Mouse (Mus musculus) layer of hippocampus, adult 18-20 months (tissue): ENCODE data around the gene Klhdc7b. TPM values are rescaled to one million over a fixed set of nuclear protein-coding genes. Genes with fewer than 3 reads are reported as not detected.

Experiments
- DNase-seq, 2 experiments: peaks; one replicate each; pipeline ENCODE4 v3.0.0; 2022; ENCODE audit warnings: low spot score in 2 of 2
- long read RNA-seq: library from polyadenylated mRNA; stranded (forward); transcript quantifications from one replicate; pipeline ENCODE4 v2.0.0, GENCODE M21; 2021
- total RNA-seq, 2 experiments: library from RNA; stranded (reverse); gene quantifications; 2 replicates each; pipeline ENCODE4 v1.2.3; 2021

The Klhdc7b gene
- total RNA-seq = under 1 TPM; 0.32 to 0.51 TPM
- long read RNA-seq = 0 reads

GRCm38 (mm10) chr15:89384617-89385016 is at the start of gene Klhdc7b:
TSS of gene Klhdc7b (plus strand) at chr15:89384917.
- DNase-seq = no peak

- DNase-seq = no peak
Observed at GRCm38 (mm10) chr15:89336422-89336821, 48.3 kb upstream of the Klhdc7b start.

- DNase-seq = no peak
Observed at GRCm38 (mm10) chr15:89339696-89340095, 45.0 kb upstream of the Klhdc7b start.

GRCm38 (mm10) chr15:89340136-89340535 is 44.6 kb upstream of the Klhdc7b start:
- no peak for DNase-seq

GRCm38 (mm10) chr15:89341678-89342077 is 43.0 kb upstream of the Klhdc7b start:
- DNase-seq = no peak

GRCm38 (mm10) chr15:89343325-89343724 is 41.4 kb upstream of the Klhdc7b start:
- DNase-seq = no peak

GRCm38 (mm10) chr15:89350447-89350846 is 34.3 kb upstream of the Klhdc7b start:
- DNase-seq = no peak

GRCm38 (mm10) chr15:89351302-89351701 is 33.4 kb upstream of the Klhdc7b start:
- DNase-seq = no peak

GRCm38 (mm10) chr15:89352054-89352453 is 32.7 kb upstream of the Klhdc7b start:
- DNase-seq = no peak

- DNase-seq = no peak
Observed at GRCm38 (mm10) chr15:89352795-89353194, 31.9 kb upstream of the Klhdc7b start.

- DNase-seq = no peak
Observed at GRCm38 (mm10) chr15:89353837-89354236, 30.9 kb upstream of the Klhdc7b start.

GRCm38 (mm10) chr15:89354455-89354854 is 30.3 kb upstream of the Klhdc7b start:
- DNase-seq = no peak

GRCm38 (mm10) chr15:89355241-89356187 is 29.2 kb upstream of the Klhdc7b start, which contains the start of the genes Lmf2 and Ncaph2:
TSS of gene Lmf2 (minus strand) at chr15:89355659.
TSS of gene Ncaph2 (plus strand) at chr15:89355719.
- DNase-seq = peak; percentile 91 to 97

GRCm38 (mm10) chr15:89356372-89356771 is 28.3 kb upstream of the Klhdc7b start:
- peak in 1 of 2 experiments; percentile 65 for DNase-seq

GRCm38 (mm10) chr15:89358784-89359183 is 25.9 kb upstream of the Klhdc7b start:
- DNase-seq = no peak

GRCm38 (mm10) chr15:89363051-89363450 is 21.7 kb upstream of the Klhdc7b start:
- no peak for DNase-seq

- DNase-seq = no peak
Observed at GRCm38 (mm10) chr15:89365141-89365551, 19.6 kb upstream of the Klhdc7b start.

- no peak for DNase-seq
Observed at GRCm38 (mm10) chr15:89372068-89372467, 12.6 kb upstream of the Klhdc7b start.

- DNase-seq = no peak
Observed at GRCm38 (mm10) chr15:89372536-89372935, 12.2 kb upstream of the Klhdc7b start.

- DNase-seq = peak; percentile 74 to 89
Observed at GRCm38 (mm10) chr15:89373027-89373761, 11.5 kb upstream of the Klhdc7b start.

- peak; percentile 86 to 95 for DNase-seq
Observed at GRCm38 (mm10) chr15:89373762-89374248, 10.9 kb upstream of the Klhdc7b start, which contains the start of gene Sco2. TSS of gene Sco2 (minus strand) at chr15:89373846.

- no peak for DNase-seq
Observed at GRCm38 (mm10) chr15:89374340-89374739, 10.4 kb upstream of the Klhdc7b start.
